Mouse (Mus musculus) heart, embryonic 10.5 days (tissue): ENCODE measurements at regions not wholly inside any gene's neighbourhood (a gene's known extent, or its start where the extent isn't known, plus 50 kb on each side); places are given as distances from the start of the nearest gene placed in this dataset.

Experiments
- DNase-seq: peaks from one replicate; pipeline ENCODE4 v3.0.0-alpha.2; 2017; ENCODE audit warnings: low spot score
- H3K27ac ChIP-seq: fragments of 300-500 bp; sonication (generic); 2 replicates; pipeline ENCODE4 v1.5.1; 2016; ENCODE audit warnings: mild to moderate bottlenecking
- H3K27me3 ChIP-seq: fragments of 300-500 bp; sonication (generic); 2 replicates; pipeline ENCODE4 v1.6.1; 2016; ENCODE audit warnings: mild to moderate bottlenecking; ENCODE audit not compliant: poor library complexity, insufficient read depth, severe bottlenecking
- H3K36me3 ChIP-seq: fragments of 300-500 bp; sonication (generic); 2 replicates; pipeline ENCODE4 v1.6.1; 2016; ENCODE audit warnings: mild to moderate bottlenecking, moderate library complexity
- H3K4me1 ChIP-seq: fragments of 300-500 bp; sonication (generic); 2 replicates; pipeline ENCODE4 v1.6.1; 2016; ENCODE audit warnings: mild to moderate bottlenecking
- H3K4me3 ChIP-seq: fragments of 300-500 bp; sonication (generic); 2 replicates; pipeline ENCODE4 v1.5.1; 2016; ENCODE audit warnings: mild to moderate bottlenecking, moderate library complexity
- H3K9me3 ChIP-seq: fragments of 300-500 bp; sonication (generic); 2 replicates; pipeline ENCODE4 v1.6.1; 2016; ENCODE audit warnings: mild to moderate bottlenecking, moderate library complexity
- WGBS: fragments of 180-500 bp; shearing (Covaris S2); methylation state at CpG from one replicate; pipeline ENCODE4 v1.1.7; 2016; 5-methylcytosine and 5-hydroxymethylcytosine counted together

DNA sequence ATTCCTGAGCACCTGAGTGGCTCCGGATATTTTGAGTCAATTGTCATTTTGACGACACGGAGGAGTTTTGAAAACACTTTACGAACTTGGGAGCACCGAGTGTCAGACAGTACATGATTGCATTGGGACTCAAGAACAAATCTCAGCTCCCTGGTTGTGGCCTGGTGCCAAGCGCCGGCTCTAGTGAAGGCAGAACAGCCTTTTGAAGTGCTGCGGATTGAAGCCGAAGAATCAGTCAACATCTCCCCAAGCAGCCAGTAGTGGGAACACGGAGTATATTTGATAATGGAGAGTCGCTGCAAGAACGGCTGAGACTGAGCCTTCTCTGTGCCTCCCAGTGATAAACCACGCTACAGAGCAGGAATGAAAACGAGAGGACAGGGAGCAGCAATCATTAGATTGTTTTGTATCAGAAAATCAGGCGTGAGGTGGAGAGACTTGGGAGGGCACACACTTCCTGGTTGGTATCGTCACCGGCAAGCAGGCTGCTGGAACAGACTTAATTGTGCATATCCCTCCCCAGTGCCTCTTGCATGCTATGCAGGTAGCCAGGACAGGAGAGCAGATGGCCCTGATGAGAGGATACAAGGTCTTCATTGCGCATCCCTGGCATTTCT, 351.7 kb upstream of the Nr2f2 start:
- Histone ChIP-seq H3K9me3 (no peaks in the 10 kb centered on the region), H3K4me1 (0 out of 2 replicates have a peak, but pooled peaks cover 6% of the 10 kb centered on the region), H3K4me3 (no peak overlapping the region), H3K36me3 (no peaks in the 10 kb centered on the region), H3K27ac (no peak overlapping the region), H3K27me3 (no peaks in the 10 kb centered on the region)
- no peak for DNase-seq
- 66% methylated on average over 18 of the region's 18 CpGs for WGBS

- H3K4me3 ChIP-seq: no peak overlapping the region
- no peak for DNase-seq
- H3K4me1 ChIP-seq: 0 out of 2 replicates have a peak, but pooled peaks cover 6% of the 10 kb centered on the region
- H3K9me3 ChIP-seq: no peaks in the 10 kb centered on the region
- WGBS: 82% methylated on average over 3 of the region's 3 CpGs
- no peaks in the 10 kb centered on the region for H3K36me3 ChIP-seq
- no peaks in the 10 kb centered on the region for H3K27me3 ChIP-seq
- no peak overlapping the region for H3K27ac ChIP-seq
Observed at GRCm38 (mm10) chr7:70717608-70718007, 351.1 kb upstream of the Nr2f2 start.

GRCm38 (mm10) chr7:70716811-70717458, 350.4 kb upstream of the Nr2f2 start:
- Histone ChIP-seq H3K27me3 (no peaks in the 10 kb centered on the region), H3K4me1 (0 out of 2 replicates have a peak, but pooled peaks cover 6% of the 10 kb centered on the region), H3K27ac (no peak overlapping the region), H3K9me3 (no peaks in the 10 kb centered on the region), H3K36me3 (no peaks in the 10 kb centered on the region), H3K4me3 (no peak overlapping the region)
- no peak for DNase-seq
- WGBS: 78% methylated on average over 4 of the region's 4 CpGs

- Histone ChIP-seq H3K4me1 (no peaks in the 10 kb centered on the region), H3K9me3 (no peaks in the 10 kb centered on the region), H3K27me3 (no peaks in the 10 kb centered on the region), H3K27ac (no peak overlapping the region), H3K36me3 (no peaks in the 10 kb centered on the region), H3K4me3 (no peak overlapping the region)
- DNase-seq: no peak
- WGBS: 77% methylated on average over 6 of the region's 6 CpGs
Observed at GRCm38 (mm10) chr7:70712141-70712540, 345.6 kb upstream of the Nr2f2 start.

- Histone ChIP-seq H3K27me3 (no peaks in the 10 kb centered on the region), H3K4me3 (no peak overlapping the region), H3K9me3 (no peaks in the 10 kb centered on the region), H3K36me3 (no peaks in the 10 kb centered on the region), H3K27ac (no peak overlapping the region), H3K4me1 (no peaks in the 10 kb centered on the region)
- no peak for DNase-seq
- WGBS: 75% methylated on average over 9 of the region's 9 CpGs
Observed at GRCm38 (mm10) chr7:70706281-70706680, 339.7 kb upstream of the Nr2f2 start.

DNA sequence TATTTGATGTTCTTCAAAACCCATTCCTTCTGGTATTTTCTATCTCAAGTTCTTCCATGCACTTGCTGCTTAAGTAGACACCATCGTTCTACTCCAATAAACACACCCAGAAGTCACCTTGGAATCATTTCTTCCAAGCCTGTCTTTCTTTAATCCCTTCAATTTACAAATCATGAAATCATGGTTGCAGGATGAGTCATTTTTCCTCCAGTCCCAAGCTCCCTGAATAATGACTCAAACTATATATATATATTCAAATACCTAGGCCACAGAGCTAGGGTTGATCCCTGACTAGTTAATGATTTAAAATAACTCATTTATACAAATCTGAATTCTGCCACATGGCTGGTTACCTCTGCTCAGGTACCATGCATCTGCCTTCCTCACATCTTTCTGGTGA, 337.2 kb upstream of the Nr2f2 start:
- H3K27ac ChIP-seq: no peak overlapping the region
- no peaks in the 10 kb centered on the region for H3K36me3 ChIP-seq
- WGBS: 90% methylated on average over 1 of the region's 1 CpGs
- H3K27me3 ChIP-seq: no peaks in the 10 kb centered on the region
- no peak for DNase-seq
- H3K4me1 ChIP-seq: no peaks in the 10 kb centered on the region
- H3K4me3 ChIP-seq: no peak overlapping the region
- H3K9me3 ChIP-seq: no peaks in the 10 kb centered on the region

- WGBS: 76% methylated on average over 4 of the region's 4 CpGs
- no peaks in the 10 kb centered on the region for H3K4me1 ChIP-seq
- H3K27me3 ChIP-seq: no peaks in the 10 kb centered on the region
- no peaks in the 10 kb centered on the region for H3K36me3 ChIP-seq
- no peaks in the 10 kb centered on the region for H3K9me3 ChIP-seq
- H3K4me3 ChIP-seq: no peak overlapping the region
- H3K27ac ChIP-seq: no peak overlapping the region
- DNase-seq: no peak
Observed at GRCm38 (mm10) chr7:70700461-70700860, 333.9 kb upstream of the Nr2f2 start.

- WGBS: 70% methylated on average over 2 of the region's 2 CpGs
- no peak for DNase-seq
- no peaks in the 10 kb centered on the region for H3K36me3 ChIP-seq
- no peaks in the 10 kb centered on the region for H3K27me3 ChIP-seq
- no peak overlapping the region for H3K4me3 ChIP-seq
- no peak overlapping the region for H3K27ac ChIP-seq
- H3K9me3 ChIP-seq: no peaks in the 10 kb centered on the region
- no peaks in the 10 kb centered on the region for H3K4me1 ChIP-seq
Observed at GRCm38 (mm10) chr7:70699391-70699790, 332.9 kb upstream of the Nr2f2 start.

GRCm38 (mm10) chr7:70698986-70699385, 332.5 kb upstream of the Nr2f2 start:
- no peaks in the 10 kb centered on the region for H3K9me3 ChIP-seq
- DNase-seq: no peak
- no peak overlapping the region for H3K27ac ChIP-seq
- 75% methylated on average over 2 of the region's 2 CpGs for WGBS
- H3K4me3 ChIP-seq: no peak overlapping the region
- no peaks in the 10 kb centered on the region for H3K36me3 ChIP-seq
- H3K27me3 ChIP-seq: no peaks in the 10 kb centered on the region
- no peaks in the 10 kb centered on the region for H3K4me1 ChIP-seq

DNA sequence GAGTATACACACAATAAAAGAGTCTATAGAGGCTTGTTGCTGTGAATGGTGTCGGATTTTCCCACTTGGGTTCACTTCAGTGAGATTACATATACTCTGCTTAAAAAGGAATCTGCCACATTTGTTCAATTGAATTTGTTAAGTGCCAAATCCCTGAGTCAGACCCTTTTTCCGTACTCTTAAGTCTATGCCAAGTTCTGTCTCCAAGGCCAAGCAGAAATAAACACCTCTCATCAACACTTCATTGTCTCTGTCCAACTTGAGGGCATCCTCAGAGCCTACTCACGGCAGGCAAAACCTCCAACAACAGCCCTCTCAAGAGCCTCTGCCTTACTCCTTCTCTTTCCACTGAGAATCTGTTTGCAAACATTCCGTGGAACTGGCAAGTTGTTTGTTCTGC, 325.6 kb upstream of the Nr2f2 start:
- H3K4me1 ChIP-seq: no peaks in the 10 kb centered on the region

DNA sequence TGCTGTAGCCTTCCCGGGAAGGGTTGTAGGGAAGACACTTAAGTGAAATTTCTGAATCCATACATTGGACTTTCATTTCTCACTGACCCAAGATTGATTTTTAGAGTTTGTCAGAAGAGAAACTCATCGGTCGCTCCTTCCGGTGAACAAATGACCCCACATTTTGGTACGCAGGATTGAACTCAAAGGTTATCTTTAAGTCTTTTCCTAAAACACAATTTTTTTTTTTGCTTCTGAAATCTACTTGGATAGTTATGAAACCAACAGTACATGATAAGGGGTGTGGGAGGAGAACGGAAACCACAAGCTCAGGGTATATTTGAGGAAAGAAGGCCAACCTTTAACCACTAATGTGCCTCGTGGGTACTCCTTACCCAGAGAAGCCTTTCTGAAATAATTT, 324.3 kb upstream of the Nr2f2 start:
- no peaks in the 10 kb centered on the region for H3K27me3 ChIP-seq
- no peaks in the 10 kb centered on the region for H3K36me3 ChIP-seq
- no peak for DNase-seq
- no peaks in the 10 kb centered on the region for H3K4me1 ChIP-seq
- WGBS: 82% methylated on average over 7 of the region's 7 CpGs
- no peaks in the 10 kb centered on the region for H3K9me3 ChIP-seq
- no peak overlapping the region for H3K4me3 ChIP-seq
- H3K27ac ChIP-seq: no peak overlapping the region

More for the DNA sequence above, 325.6 kb upstream of the Nr2f2 start:
- no peak overlapping the region for H3K27ac ChIP-seq
- no peak for DNase-seq
- no peak overlapping the region for H3K4me3 ChIP-seq
- H3K9me3 ChIP-seq: no peaks in the 10 kb centered on the region
- 73% methylated on average over 4 of the region's 4 CpGs for WGBS
- H3K27me3 ChIP-seq: no peaks in the 10 kb centered on the region
- no peaks in the 10 kb centered on the region for H3K36me3 ChIP-seq

DNA sequence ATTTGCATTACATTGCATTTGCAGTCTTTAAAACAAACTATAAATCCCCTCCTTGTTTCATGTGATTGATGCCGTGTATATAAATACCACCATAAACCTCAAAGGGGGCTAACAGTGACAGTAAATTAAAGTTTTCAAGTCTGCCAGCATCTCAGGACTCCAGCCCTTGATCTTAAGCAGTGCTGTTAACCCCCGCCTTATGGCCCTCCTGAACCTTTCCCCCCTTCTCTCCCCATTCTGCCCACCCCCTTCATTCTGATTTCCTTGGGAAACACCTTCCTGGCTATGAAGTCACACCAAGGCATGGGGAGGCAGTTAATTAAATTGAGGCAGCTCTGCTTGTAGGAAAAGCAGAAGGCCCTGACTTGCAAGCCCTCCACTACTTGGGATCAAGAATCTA, 302.5 kb upstream of the Nr2f2 start:
- no peak overlapping the region for H3K4me3 ChIP-seq
- WGBS: 78% methylated on average over 2 of the region's 2 CpGs
- H3K4me1 ChIP-seq: no peaks in the 10 kb centered on the region
- H3K36me3 ChIP-seq: no peaks in the 10 kb centered on the region
- no peaks in the 10 kb centered on the region for H3K9me3 ChIP-seq
- H3K27ac ChIP-seq: no peak overlapping the region
- DNase-seq: no peak
- H3K27me3 ChIP-seq: no peaks in the 10 kb centered on the region

DNA sequence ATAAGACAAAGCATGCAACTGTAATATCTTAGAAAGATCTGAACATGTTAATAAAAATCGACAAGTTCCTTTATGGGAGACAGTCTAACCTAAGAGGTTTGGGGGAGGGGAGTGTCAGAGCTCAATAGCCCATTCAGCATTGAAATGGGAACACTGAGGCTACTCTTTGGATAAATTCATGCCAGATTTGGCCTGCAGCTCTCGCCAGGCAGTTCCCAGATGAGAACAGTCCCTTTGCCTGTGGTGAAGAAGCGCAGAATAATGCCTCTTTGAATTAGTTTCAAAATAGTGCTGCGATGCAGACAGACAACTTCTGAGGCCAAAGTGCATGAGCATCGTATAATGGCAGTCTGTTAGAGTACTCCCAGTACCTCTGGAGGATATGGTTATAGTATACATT, 293.6 kb upstream of the Nr2f2 start:
- Histone ChIP-seq H3K36me3 (no peaks in the 10 kb centered on the region), H3K27ac (no peak overlapping the region), H3K9me3 (no peaks in the 10 kb centered on the region), H3K4me1 (no peaks in the 10 kb centered on the region), H3K27me3 (no peaks in the 10 kb centered on the region), H3K4me3 (no peak overlapping the region)
- 77% methylated on average over 5 of the region's 5 CpGs for WGBS
- DNase-seq: no peak
